Mouse (Mus musculus) spleen, embryonic (tissue): Measurements from ENCODE around the gene Zc3h7b.

Experiments
- CTCF ChIA-PET: fragments of 350-600 bp; sonication (Branson Sonifier 250); formaldehyde crosslinking; loops from one replicate; lab custom pipeline; 2022; lab: Charles Lee

The Zc3h7b gene

DNA sequence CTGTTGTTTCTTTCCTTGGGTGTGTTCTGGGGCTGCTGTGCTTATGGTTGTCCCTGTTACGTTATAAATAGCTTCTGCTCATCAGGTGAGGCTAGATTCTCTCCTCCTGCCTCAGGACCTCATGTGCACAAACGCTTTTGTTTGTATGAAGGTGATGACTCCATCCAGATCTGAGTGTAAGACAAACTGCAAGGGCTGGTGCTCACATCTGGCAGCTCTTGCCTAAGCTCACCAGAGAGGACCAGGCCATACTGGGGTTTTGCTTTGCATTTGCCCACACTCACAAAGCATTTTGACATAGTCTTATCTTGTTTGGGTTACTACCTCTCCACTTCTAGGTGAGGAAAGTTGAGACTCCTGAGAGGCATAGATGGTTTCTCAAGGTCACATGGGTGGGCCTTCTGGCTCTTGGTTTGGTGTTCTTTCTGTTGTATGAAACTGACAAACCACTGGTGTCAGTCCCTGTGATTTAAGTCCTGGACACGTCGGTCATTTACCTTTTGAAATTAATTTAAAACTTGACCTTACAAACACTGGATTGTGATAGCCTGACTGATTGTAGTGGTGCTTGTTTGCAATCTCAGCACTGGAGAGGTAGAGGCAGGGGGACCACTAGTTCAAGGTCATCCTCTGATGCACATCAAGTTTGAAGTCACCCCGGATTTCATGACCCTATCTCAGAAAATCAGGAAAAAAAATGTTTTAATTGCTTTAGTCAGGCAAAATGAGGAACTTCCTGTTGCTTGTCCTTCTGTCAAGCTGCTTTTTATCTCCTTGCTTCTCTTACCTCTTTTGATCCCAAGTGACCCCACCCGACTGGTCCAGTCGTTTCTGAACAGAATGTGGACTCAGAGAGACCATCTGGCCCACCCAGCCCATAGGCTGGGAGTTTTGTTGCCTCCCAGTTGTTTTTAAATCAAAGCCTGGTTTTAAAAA is 68.1 kb downstream of the Zc3h7b start:
- CTCF ChIA-PET: no interaction called here

DNA sequence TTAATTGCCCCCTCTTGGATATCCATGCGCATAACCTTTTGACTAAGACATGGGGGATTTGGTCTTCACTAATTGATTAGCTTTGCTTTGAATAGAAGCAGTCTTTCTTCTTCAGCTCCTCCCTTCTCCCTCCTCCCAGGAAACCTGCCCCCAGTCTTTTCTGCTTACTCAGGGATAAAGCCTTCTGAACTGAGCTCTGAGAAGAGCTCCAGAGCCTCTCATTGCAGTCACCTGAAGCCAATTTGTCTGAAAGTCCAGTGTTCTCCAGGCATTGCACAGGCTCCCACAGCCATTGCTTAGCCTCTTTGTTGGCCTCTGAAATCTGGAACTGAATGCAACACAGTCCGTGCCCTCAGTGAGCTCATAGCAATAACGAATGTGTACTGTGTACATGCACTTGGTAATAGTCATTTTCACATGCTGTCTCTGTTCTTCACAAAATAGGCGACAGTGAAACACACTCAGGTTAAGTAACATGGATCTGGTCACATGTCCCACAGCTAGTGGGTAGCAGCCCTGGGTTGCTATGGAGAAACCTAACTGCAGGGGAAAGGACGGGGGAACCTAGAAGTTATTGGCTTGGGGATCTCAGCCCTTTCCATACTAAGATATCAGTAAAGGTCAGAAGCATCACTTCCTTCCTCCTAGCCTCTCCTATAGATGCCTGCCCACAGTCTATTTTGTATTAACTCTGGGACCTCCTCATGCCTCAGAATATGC is 69.3 kb downstream of the Zc3h7b start:
- CTCF ChIA-PET: interaction anchor here (0.6 kb wide), 1 partner anchor 16 kb away, joined by 5 read pairs; no protein-coding TSS in a partner anchor

DNA sequence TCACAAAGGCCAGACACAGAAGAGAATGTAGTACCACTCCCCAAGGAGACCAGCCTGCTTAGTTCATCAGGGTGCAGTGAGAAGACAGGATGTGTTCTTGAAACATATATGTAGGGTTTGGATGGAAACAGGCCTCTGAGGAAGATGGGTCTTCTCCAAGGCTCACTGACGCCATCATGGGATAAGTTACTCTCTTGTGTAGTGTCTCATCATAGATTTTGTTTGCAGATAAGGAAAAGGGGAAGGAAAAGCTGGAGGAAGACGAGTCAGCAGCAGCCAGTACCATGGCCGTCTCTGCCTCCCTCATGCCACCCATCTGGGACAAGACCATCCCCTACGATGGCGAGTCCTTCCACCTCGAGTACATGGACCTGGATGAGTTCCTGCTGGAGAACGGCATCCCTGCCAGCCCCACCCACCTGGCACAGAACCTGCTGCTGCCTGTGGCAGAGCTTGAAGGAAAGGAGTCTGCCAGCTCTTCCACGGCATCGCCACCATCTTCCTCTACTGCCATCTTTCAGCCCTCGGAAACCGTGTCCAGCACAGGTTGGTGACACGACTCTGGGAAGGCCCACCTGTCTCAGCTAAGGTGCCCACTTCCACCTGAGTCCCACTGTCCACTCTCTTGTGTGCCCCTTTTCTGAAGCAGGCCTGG is 70.0 kb downstream of the Zc3h7b start:
- CTCF ChIA-PET: no interaction called here

DNA sequence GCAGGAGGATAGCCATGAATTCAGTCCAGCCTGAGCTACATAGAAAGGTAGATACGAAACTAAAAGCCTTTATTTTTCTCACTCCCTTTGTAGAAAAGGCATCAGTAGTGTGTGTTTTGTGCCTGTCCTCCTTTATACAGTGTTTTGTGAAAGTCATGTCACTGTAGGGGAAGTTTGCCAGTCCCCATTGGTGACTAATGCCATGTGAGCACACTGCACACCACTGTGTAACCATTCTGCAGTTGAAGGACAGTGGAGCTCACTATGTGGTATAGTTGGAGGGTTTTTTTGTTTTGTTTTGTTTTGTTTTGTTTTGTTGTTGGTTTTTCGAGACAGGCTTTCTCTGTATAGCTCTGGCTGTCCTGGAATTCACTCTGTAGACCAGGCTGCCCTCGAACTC is 73.5 kb downstream of the Zc3h7b start:
- CTCF ChIA-PET: no interaction called here

DNA sequence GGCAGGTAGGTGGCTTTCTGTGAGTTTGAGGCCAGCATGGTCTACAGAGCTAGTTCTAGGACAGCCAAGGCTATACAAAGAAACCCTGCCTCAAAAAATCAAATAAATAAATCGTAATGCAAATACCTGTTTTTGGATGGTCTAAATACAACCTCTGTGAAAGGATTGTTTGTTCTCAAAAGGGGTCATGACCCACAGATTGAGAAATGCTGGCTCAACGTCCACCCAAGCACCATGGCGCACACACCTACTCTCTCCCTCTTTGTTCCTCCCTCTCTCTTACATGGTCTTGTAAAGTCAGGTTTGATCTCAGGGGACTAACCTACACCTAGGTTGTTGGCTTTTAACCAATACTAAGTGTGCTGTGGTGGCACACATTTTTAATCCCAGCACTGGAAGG is 77.8 kb downstream of the Zc3h7b start:
- CTCF ChIA-PET: no interaction called here

DNA sequence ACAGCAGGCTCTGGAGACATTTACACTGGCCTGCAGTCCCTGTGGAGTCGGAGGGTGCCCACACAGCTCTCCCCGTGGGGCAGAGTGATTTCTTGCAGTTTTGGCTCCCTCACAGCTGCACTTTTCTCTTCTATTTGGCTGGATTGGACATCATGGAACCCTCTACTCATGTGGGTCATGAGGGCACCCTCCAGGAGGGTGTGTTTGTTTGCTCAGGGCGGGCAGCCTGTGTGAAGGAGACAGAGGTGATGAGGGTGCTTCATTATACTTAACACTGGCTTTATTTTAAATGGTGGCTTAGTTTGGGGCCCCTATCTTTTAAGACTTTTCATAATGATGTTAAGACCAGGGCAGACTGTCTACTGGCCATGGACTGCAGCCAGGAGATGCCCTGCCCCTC is 80.0 kb downstream of the Zc3h7b start:
- CTCF ChIA-PET: no interaction called here

DNA sequence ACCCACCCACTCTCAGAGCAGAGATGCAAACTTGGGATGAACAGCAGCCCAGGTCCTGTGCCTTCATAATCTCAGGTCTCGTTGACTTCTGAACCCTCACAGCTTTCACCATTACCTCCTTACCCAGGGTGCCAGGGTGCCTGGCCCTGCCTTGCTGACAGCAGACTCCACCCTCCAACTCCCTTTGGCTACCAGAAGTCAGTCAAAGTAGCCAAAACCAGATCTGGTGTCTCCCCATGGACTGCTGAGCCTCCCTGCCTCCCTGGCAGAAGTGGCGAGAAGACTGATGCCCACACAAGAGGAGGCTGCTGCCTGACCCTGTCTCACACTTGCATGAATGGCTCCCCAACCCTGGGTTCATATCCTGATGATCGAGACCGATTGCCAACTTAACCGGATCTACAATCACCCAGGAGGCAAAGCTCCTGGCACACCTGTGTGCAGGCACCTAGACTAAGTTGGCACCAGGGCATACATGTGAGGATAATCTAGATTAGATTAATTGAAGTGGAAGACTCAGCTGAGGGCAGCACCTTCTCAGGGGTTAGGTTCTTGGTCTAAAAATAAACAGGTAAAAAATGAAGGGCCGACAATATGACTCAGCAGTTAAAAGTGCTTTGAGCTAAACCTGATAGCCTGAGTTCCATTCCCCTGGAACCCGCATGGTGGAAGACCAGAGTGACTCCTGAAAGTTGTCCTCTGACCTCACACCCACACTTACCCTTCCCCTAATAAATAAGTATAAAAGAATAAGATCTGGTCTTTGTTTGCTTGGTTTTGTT is 83.8 kb downstream of the Zc3h7b start:
- CTCF ChIA-PET: no interaction called here

DNA sequence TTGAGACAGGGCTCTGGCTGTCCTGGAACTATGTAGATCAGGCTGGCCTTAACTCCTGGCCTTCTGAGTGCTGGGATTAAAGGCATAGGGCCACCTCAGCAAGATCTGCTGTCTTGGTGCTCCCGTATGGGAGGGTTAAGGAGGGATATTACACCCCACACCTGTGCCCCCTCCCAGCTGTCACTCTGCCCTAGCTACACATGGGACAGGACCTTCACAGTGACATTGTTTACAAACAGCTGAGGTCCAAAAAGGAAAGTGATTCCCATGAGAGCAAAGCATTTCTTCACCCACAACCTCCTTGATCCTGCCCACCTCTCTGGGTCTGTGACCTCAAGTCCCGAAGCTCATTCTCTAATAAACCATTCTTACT is 84.3 kb downstream of the Zc3h7b start:
- CTCF ChIA-PET: no interaction called here

DNA sequence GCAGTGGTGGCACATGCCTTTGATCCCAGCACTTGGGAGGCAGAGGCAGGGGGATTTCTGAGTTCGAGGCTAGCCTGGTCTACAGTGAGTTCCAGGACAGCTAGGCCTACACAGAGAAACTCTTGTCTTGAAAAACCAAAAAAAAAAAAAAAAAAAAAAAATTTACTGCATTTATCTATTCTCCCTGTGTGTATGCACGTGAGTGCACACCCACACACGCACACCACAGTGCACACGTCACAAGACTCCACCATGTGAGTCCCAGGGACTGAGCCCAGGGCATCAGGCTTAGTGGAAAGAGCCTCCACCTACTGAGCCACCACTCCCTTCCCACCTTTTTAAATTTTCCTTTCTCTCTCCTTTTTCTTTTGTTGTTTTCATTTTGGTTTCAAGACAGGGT is 85.7 kb downstream of the Zc3h7b start:
- CTCF ChIA-PET: interaction anchor here (0.5 to 0.8 kb wide), 6 partner anchors 14 to 187 kb away, joined by 3 to 6 read pairs (median 4); no protein-coding TSS in a partner anchor

DNA sequence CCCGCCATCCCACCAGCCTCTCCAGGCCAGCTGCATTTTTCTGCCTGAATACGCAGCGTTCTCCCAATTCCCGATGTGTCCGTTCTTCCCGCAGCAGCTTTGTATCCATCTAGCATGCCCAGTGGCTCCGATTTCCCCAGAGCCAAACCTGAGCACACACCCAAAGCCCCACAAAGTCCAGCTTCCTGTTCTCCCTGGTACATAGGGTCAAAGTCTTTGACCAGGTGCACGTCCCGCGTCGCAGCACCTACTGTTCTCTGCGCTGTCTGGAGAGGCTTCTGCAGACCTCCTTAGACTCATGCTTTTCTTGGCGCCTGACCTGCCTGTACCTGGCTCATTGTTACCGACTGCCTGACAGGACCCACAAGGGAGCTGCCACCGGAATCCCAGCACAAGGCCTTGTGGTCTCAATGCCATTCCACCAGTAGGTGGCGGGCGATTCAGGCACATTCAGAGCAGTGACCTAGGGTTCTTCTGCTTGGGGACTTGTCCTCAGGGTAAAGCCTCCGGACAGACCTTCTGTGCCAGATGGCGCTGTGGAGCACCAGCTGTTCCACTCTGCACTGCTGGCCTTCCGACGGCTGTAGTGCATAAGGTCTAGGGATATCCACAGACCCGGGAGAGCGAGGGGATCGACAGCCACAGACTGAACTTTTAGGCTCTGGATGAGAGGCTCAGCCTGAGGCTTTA is 86.4 kb downstream of the Zc3h7b start:
- CTCF ChIA-PET: interaction anchor here (0.5 to 1.0 kb wide), 9 partner anchors 13 to 189 kb away, joined by 3 to 6 read pairs (median 4); no protein-coding TSS in a partner anchor

DNA sequence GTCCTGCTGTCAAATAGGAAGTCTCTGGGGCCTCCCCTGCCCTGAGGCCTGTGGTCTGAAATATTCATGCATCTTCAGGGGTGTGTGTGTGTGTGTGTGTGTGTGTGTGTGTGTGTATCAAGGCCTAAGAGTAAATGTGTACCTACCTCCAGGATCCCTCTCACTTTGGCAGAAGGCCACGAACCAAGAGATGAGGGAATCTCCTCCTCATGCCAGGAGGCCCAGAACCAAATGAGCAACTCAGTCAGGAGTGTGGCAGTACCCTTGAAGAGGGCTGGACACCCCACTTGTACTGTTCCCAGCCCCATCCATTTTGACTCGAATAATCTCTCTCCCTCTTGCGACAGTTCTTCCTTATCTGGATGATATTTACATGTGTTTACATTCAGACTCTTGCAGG is 87.4 kb downstream of the Zc3h7b start:
- CTCF ChIA-PET: interaction anchor here (0.6 to 0.7 kb wide), 3 partner anchors 28 to 190 kb away, joined by 3 to 5 read pairs (median 3); no protein-coding TSS in a partner anchor

DNA sequence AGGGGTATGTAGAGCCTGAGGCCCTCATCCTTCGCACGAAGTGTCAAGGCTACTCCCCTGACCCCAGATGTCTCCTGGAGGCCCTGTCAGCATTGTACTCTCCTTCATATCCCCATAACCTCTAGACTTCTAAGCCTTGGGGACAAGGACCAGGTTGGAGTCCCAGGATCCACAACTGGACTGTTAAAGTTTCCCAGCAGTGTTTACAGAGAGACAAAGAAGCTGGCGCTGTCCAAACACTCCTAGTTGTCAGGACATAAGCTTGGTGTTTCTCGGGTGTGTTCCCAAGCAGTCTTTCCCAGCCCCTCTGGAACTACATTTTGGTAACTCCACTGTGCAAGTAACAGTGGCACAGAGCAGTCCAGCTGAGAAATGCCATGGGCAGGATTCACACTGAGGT is 88.6 kb downstream of the Zc3h7b start:
- CTCF ChIA-PET: interaction anchor here (0.7 kb wide), 1 partner anchor 116 kb away, joined by 5 read pairs; no protein-coding TSS in a partner anchor

DNA sequence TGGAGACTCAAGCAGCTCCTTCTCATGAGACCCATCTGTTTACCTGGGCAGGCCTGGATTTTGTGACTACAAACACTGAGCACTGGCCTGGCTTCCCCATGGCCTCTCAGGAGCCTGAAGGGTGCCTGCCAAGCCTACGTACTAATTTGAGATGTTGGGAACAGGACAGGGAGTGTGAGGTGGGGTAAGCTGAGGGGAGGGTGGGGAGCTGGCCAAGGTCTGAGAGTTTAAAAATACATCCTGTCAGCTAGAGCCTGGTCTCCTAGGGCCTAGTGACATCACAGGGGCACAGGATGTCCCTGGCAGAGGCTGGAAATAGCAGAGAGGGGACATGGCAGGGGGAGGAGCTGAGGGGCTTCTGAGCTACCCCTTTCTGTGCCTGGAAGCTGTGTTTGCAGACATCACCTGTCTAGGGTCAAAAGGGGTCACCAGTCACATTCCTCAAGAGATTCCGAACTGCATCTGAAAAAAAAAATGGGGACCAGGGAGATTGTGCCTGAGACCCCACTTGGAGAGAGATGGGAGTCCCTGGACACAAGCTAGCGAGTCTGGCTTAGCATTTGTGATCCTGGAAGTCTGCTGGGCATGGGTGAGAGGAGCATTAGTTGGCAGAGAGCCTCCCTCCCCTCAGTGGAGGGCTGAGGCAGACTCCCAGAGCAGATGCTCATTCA is 89.4 kb downstream of the Zc3h7b start:
- CTCF ChIA-PET: interaction anchor here (0.6 to 0.7 kb wide), 3 partner anchors 57 to 116 kb away, joined by 3 to 5 read pairs (median 5); no protein-coding TSS in a partner anchor

DNA sequence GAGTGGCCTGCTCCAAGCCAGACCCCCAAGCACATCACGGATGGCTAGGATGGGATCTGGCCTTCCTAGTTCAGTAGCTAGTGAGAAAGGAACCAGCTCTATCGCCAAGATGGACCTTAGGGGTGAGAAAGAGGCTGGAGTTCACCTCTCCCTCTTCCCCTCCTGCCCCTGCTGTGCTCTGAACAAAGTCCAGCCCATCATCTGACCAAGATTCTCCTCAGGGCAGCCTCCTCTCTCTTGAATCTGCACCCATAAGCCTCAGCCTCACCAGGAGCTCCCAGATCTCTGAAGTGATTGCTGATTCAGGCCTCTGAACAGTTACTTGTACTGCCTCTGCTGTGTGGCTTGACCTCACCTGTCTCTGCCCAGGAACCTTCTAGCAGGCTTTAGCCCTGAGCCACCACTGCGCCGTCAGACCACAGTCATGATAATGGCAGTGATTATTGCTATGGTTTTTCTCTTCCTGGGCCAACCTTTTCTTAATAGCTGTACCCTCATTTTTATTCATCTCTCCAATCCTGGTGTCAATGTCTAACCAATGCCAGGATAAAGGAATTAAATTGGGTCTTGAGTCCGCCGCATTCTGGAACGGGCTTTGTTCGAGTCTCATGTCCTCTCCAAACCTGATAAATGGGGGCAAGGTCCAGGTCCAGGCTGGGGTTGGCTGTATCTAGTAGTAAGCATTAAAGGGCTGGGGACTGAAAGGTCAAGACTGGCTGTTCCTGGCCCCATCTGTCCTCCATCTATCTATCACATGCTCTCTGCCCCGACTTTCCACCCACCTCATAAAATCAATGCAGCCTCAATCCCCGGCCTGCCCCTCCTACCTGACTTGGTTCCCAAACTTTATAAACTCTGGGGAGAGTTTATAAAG is 90.4 kb downstream of the Zc3h7b start:
- CTCF ChIA-PET: interaction anchor here (0.6 to 0.7 kb wide), 2 partner anchors 56 to 1240 kb away, joined by 3 to 15 read pairs; no protein-coding TSS in a partner anchor

DNA sequence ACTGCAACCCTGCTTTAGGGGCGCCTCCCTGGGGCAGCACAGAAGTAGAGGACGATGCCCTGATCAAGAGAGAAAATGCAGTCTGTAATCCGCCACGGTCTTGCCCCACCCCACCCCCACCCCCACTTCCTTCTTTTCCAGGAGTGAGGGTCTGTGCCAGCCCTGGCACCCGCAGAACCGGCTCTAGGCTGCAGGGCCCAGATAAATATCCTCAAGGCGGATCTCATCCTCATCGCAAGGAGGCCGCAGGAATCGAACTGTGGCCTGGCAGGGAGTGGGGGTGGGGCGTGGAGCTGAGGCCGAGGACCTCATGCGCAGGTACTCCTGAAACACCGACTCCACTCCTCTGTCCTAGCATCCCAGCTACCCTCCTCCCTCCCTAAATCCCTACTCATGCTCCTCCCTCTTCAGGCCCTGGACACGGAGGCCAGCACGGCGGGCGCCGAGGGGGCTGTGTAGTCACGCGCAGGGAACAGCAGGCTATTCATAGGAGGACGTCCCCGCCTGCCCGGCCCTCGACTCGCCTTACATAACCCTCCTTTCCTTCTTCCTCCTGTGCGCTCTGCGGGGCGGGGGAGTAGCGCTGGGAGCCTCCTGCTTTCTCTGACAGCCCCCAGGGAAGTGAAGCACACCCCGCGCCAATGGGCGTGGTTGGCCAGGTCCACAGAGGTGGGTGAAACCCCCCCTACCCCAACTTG is 91.4 kb downstream of the Zc3h7b start:
- CTCF ChIA-PET: interaction anchor here (0.7 kb wide), 1 partner anchor 1239 kb away, joined by 15 read pairs; no protein-coding TSS in a partner anchor

DNA sequence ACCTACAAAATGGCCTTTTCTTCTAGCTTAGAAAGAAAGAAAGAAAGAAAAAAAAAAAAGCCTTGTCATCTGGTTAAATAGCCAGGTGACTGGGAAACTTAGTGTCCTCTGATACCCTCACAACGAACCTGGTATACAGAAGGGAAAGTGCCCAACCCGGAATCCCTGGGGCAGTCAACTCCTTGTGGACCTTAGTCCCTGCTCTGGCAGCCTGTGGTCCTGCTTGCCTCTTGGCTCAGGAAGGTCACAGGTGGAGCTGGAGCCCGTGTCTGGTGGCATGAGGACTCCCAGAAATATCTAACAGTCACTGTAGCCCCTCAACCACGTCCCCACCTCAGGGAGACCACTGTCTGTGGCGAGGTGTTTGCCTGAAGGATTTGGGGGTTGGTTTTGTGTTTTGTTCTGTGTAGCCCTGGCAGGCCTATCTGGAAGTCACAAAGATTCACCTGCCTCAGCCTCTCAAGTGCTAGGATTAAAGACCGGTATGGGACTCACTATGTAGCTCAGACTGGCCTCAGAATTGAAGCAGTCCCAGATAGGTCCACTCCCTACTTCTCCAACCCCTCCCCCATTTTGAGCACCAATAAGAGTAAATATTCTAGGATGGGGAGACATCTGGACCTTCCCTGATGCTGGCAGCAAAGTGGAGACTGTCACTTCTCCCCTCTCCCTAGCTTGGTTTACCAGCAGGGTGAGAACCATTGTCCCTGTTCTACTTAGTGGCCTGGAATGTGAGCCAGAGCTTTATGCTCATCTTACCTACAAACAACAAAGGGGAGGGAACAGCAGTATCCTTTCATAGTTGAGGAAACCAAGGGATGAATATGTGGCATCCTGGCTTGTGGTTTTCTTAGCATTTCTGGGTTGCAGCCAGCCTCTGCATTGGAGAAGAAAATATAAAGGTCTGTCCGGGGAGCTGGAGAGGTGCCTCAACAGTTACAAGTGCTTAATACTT is 92.4 kb downstream of the Zc3h7b start:
- CTCF ChIA-PET: no interaction called here
